Mouse (Mus musculus) hindbrain, embryonic 12.5 days (tissue): ENCODE measurements around the gene Ano6. TPM values are rescaled to one million over a fixed set of nuclear protein-coding genes. Genes with fewer than 3 reads are reported as not detected.

Experiments used
- ATAC-seq: fragments of 200-750 bp; cut with Nextera tagmentation; 2 replicates; pipeline ENCODE4 v1.8.0; 2017; ENCODE audit warnings: moderate TSS enrichment; ENCODE audit not compliant: low FRiP score
- H3K27ac ChIP-seq: fragments of 300-500 bp; sonication (generic); 2 replicates; pipeline ENCODE4 v1.5.1; 2016; ENCODE audit warnings: mild to moderate bottlenecking
- H3K27me3 ChIP-seq: fragments of 300-500 bp; sonication (generic); 2 replicates; pipeline ENCODE4 v1.6.1; 2016; ENCODE audit warnings: mild to moderate bottlenecking
- H3K36me3 ChIP-seq: fragments of 300-500 bp; sonication (generic); 2 replicates; pipeline ENCODE4 v1.6.1; 2016; ENCODE audit warnings: mild to moderate bottlenecking
- H3K4me1 ChIP-seq: fragments of 300-500 bp; sonication (generic); 2 replicates; pipeline ENCODE4 v1.6.1; 2016
- H3K4me2 ChIP-seq: fragments of 300-500 bp; sonication (generic); replicated peaks from 2 replicates; pipeline ENCODE4 v1.6.1; 2016; ENCODE audit warnings: mild to moderate bottlenecking
- H3K4me3 ChIP-seq: fragments of 300-500 bp; sonication (generic); 2 replicates; pipeline ENCODE4 v1.5.1; 2016; ENCODE audit warnings: mild to moderate bottlenecking
- H3K9ac ChIP-seq: fragments of 300-500 bp; sonication (generic); 2 replicates; pipeline ENCODE4 v1.6.1; 2016; ENCODE audit warnings: mild to moderate bottlenecking, moderate library complexity
- H3K9me3 ChIP-seq: fragments of 300-500 bp; sonication (generic); replicated peaks from 2 replicates; pipeline ENCODE4 v1.6.1; 2016; ENCODE audit warnings: mild to moderate bottlenecking
- WGBS: fragments of 180-500 bp; shearing (Covaris S2); methylation state at CpG from one replicate; pipeline ENCODE4 v1.1.7; 2016; 5-methylcytosine and 5-hydroxymethylcytosine counted together
- polyA plus RNA-seq: library from polyadenylated mRNA; unstranded; fragments of >200 nt; fragmentation: Nextera tagmentation; extraction: Ambion mirVana; gene quantifications from 2 replicates; pipeline ENCODE4 v1.2.1, GENCODE M21; 2016

The Ano6 gene
- polyA plus RNA-seq, 1 experiment from 2014 or later = 40.7 TPM

GRCm38 (mm10) chr15:95971302-95971701 lies 180.7 kb downstream of the Ano6 start:
- Histone ChIP-seq H3K27ac (no peak overlapping the region), H3K36me3 (peaks cover 34% of the 10 kb centered on the region), H3K4me1 (no peaks in the 10 kb centered on the region), H3K27me3 (no peaks in the 10 kb centered on the region), H3K4me2 (no peak overlapping the region), H3K9ac (no peak overlapping the region), H3K9me3 (no peaks in the 10 kb centered on the region), H3K4me3 (no peak overlapping the region)
- WGBS = 92% methylated on average over 8 of the region's 8 CpGs
- no peak for ATAC-seq

- no peak overlapping the region for H3K4me2 ChIP-seq
- H3K4me1 ChIP-seq = no peaks in the 10 kb centered on the region; the same call in 1 of the 2 replicates
- WGBS = 96% methylated on average over 15 of the region's 15 CpGs
- no peak for ATAC-seq
- no peak overlapping the region for H3K9ac ChIP-seq
- no peaks in the 10 kb centered on the region for H3K27me3 ChIP-seq
- H3K9me3 ChIP-seq = no peaks in the 10 kb centered on the region
- no peak overlapping the region for H3K27ac ChIP-seq
- H3K36me3 ChIP-seq = peaks cover 34% of the 10 kb centered on the region
- no peak overlapping the region for H3K4me3 ChIP-seq
Measured at GRCm38 (mm10) chr15:95972156-95972555, 181.5 kb downstream of the Ano6 start.

- no peak for ATAC-seq
- 98% methylated on average over 12 of the region's 12 CpGs for WGBS
Measured at GRCm38 (mm10) chr15:95972621-95973020, 182.0 kb downstream of the Ano6 start.

DNA sequence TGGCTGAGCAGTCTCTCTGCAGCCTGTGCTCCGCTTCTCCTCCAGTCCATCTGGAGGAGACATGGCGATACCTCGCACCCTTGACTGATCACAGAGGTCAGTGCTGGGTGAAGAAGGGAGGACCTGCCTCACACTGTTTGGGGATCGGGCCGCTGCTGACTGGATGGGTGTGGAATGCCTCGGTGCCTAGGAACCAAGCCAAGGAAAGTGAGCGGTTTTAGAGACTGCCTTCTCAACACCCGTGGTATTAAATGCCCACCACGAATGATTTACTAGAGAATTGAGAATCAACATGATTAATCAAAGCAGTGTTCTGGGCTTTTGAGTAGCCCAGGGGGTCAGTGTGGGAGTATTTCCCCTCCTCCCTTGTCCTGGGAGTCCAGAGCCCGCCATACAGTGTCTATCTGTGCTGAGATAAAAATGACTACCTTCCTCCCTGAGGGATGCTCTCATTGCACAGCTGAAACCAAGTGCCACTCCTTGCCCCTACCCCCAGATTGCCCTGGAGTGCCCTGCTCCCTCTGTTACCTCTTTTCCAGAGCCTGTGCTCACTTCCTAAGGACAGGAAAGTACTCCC lies 183.5 kb downstream of the Ano6 start:
- 77% methylated on average over 10 of the region's 10 CpGs for WGBS
- no peak overlapping the region for H3K9ac ChIP-seq
- no peaks in the 10 kb centered on the region for H3K27me3 ChIP-seq
- no peaks in the 10 kb centered on the region for H3K9me3 ChIP-seq
- no peaks in the 10 kb centered on the region; the same call in 1 of the 2 replicates for H3K4me1 ChIP-seq
- no peak overlapping the region for H3K4me2 ChIP-seq
- no peak for ATAC-seq
- no peak overlapping the region for H3K4me3 ChIP-seq
- no peak overlapping the region for H3K27ac ChIP-seq
- H3K36me3 ChIP-seq = peaks cover 34% of the 10 kb centered on the region

More at GRCm38 (mm10) chr15:95972621-95973020, 182.0 kb downstream of the Ano6 start:
- Histone ChIP-seq H3K4me2 (no peak overlapping the region), H3K36me3 (peaks cover 34% of the 10 kb centered on the region), H3K9me3 (no peaks in the 10 kb centered on the region), H3K27me3 (no peaks in the 10 kb centered on the region), H3K9ac (no peak overlapping the region), H3K27ac (no peak overlapping the region), H3K4me3 (no peak overlapping the region), H3K4me1 (no peaks in the 10 kb centered on the region; the same call in 1 of the 2 replicates)

DNA sequence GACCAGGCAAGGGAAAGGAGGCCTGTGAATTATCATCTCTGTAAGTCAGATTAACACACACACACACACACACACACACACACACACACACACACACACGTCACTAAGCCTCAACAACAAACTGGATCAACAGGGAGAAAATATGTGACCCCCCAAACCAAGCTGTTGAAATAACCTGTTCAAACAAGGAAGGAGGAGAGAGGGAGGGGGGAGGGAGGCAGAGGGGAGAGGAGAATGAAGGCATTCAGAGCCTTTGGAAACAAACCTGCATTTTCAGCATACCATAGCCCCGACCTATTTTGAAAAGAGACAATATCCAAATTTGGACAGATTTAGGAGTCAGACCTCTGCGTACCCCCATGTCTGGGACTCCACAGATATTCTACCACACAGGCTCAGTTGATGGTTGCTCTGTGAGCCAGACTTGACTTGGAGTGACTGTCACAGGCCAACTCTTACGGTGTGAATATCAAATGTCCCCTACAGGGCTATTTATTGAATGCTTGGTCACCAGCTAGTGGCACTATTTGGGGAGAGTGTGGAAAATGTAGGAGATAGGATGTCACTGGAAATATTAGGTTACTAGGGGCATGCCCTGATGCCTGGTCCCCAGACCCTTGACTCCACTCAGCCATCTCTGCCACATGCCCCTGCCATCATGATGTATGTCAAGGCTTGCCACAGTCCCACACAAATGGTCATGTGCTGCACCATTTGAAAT lies 185.7 kb downstream of the Ano6 start:
- WGBS = 66% methylated on average over 4 of the region's 4 CpGs
- H3K9me3 ChIP-seq = no peaks in the 10 kb centered on the region
- no peak overlapping the region for H3K27ac ChIP-seq
- H3K27me3 ChIP-seq = no peaks in the 10 kb centered on the region
- no peak overlapping the region for H3K4me3 ChIP-seq
- H3K9ac ChIP-seq = no peak overlapping the region
- no peak overlapping the region for H3K4me2 ChIP-seq
- no peak for ATAC-seq
- no peaks in the 10 kb centered on the region; the same call in 1 of the 2 replicates for H3K4me1 ChIP-seq
- peaks cover 22% of the 10 kb centered on the region for H3K36me3 ChIP-seq

- 80% methylated on average over 8 of the region's 8 CpGs for WGBS
- Histone ChIP-seq H3K36me3 (peaks cover 16% of the 10 kb centered on the region), H3K9ac (no peak overlapping the region), H3K9me3 (no peaks in the 10 kb centered on the region), H3K27ac (no peak overlapping the region), H3K4me1 (no peaks in the 10 kb centered on the region; the same call in 1 of the 2 replicates), H3K4me3 (no peak overlapping the region), H3K4me2 (no peak overlapping the region), H3K27me3 (no peaks in the 10 kb centered on the region)
- no peak for ATAC-seq
Measured at GRCm38 (mm10) chr15:95977169-95977938, 186.7 kb downstream of the Ano6 start.

DNA sequence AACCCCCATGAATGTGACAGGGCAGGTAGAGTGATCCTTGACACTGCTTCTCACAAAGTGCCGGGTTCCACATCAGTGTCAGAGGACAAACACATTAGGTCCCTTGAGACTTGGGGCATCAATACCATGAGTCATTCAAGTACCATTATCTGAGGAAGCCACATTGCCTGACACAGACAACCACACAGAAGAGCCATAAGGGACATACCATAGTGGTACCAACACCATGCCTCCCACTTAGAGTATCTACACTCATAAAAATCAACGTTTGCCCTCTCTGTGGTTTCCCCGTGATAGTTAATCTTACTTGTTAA lies 187.3 kb downstream of the Ano6 start:
- no peak for ATAC-seq
- Histone ChIP-seq H3K9me3 (no peaks in the 10 kb centered on the region), H3K4me1 (no peaks in the 10 kb centered on the region; the same call in 1 of the 2 replicates), H3K27ac (no peak overlapping the region), H3K4me2 (no peak overlapping the region), H3K27me3 (no peaks in the 10 kb centered on the region), H3K9ac (no peak overlapping the region), H3K4me3 (no peak overlapping the region), H3K36me3 (peaks cover 10% of the 10 kb centered on the region)
- WGBS = 93% methylated on average over 3 of the region's 3 CpGs

DNA sequence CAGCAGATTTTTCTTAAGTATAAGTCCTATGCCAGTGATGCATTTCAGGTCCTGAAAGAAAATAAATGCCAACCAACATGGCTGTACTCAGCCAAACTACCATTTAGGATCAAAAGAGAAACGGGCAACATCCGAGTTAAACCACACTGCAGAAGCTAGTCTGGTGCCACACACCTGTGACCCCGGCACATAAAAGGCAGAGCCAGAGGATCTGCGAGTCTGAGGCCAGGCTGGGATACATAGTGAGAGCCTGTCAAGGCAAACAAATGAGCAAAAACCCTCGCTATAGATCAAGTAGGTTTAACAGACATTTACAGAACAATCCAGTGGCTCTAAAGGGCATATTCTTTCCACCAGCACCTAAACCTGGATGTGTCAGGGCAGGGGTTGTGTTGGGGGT lies 190.0 kb downstream of the Ano6 start:
- WGBS = 61% methylated on average over 5 of the region's 5 CpGs
- no peak overlapping the region for H3K9ac ChIP-seq
- no peaks in the 10 kb centered on the region for H3K9me3 ChIP-seq
- no peaks in the 10 kb centered on the region for H3K36me3 ChIP-seq
- no peak for ATAC-seq
- H3K4me3 ChIP-seq = no peak overlapping the region
- H3K4me2 ChIP-seq = no peak overlapping the region
- no peaks in the 10 kb centered on the region for H3K27me3 ChIP-seq
- no peaks in the 10 kb centered on the region; the same call in 1 of the 2 replicates for H3K4me1 ChIP-seq
- H3K27ac ChIP-seq = no peak overlapping the region

- Histone ChIP-seq H3K4me1 (no peaks in the 10 kb centered on the region), H3K4me2 (no peak overlapping the region), H3K36me3 (no peaks in the 10 kb centered on the region), H3K27ac (no peak overlapping the region), H3K9me3 (0 out of 2 replicates have a peak, but pooled peaks cover 3% of the 10 kb centered on the region), H3K27me3 (no peaks in the 10 kb centered on the region), H3K4me3 (no peak overlapping the region), H3K9ac (no peak overlapping the region)
- 93% methylated on average over 3 of the region's 3 CpGs for WGBS
- ATAC-seq = no peak
Measured at GRCm38 (mm10) chr15:95987916-95988315, 197.3 kb downstream of the Ano6 start.

GRCm38 (mm10) chr15:95989496-95990124 lies 199.0 kb downstream of the Ano6 start:
- no peak for ATAC-seq
- no peak overlapping the region for H3K9ac ChIP-seq
- WGBS = 94% methylated on average over 9 of the region's 9 CpGs
- H3K27ac ChIP-seq = no peak overlapping the region
- H3K27me3 ChIP-seq = no peaks in the 10 kb centered on the region
- H3K4me1 ChIP-seq = no peaks in the 10 kb centered on the region
- 0 out of 2 replicates have a peak, but pooled peaks cover 3% of the 10 kb centered on the region for H3K9me3 ChIP-seq
- H3K4me2 ChIP-seq = no peak overlapping the region
- H3K4me3 ChIP-seq = no peak overlapping the region
- H3K36me3 ChIP-seq = no peaks in the 10 kb centered on the region

DNA sequence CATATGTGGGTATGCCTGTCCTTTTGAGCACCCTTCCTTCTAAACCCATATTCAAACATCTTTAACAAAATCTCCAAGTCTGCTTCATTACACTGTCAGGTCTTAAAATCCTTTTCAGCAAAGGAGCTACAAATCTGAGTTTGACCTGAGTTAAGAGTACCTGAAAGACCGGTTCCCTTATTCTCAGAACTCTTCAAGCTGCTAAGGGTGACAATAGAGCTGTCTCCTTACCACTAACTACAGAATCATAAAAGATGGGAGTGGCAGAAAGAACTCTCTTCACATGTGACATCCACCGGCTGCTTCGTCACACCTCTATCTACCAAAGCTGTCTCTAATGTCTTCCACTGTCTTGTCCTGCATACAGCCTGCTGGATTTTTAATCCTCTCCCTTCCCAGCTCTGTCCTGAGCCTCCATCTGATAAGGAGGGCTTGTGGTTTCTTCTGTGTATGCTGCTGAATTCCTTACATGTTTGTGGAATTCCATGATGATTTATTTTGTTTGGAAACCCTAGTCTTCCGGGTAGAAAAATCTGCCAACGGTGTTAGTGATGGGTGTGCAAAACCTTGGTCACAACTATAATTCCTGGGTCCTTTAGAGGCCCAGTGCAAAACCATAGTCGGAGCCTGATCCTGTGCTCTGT lies 212.4 kb downstream of the Ano6 start:
- WGBS = 81% methylated on average over 6 of the region's 6 CpGs
- Histone ChIP-seq H3K4me1 (no peaks in the 10 kb centered on the region), H3K4me2 (no peak overlapping the region), H3K27ac (no peak overlapping the region), H3K4me3 (no peak overlapping the region), H3K27me3 (no peaks in the 10 kb centered on the region), H3K9me3 (no peaks in the 10 kb centered on the region), H3K36me3 (no peaks in the 10 kb centered on the region), H3K9ac (no peak overlapping the region)
- ATAC-seq = no peak
